Mouse (Mus musculus) midbrain, embryonic 14.5 days (tissue): ENCODE data around the gene Kif3c. TPM values are rescaled to one million over a fixed set of nuclear protein-coding genes. Genes with fewer than 3 reads are reported as not detected.

Experiments used
- ATAC-seq: fragments of 200-750 bp; cut with Nextera tagmentation; 2 replicates; pipeline ENCODE4 v1.8.0; 2017; ENCODE audit warnings: moderate number of reproducible peaks, moderate library complexity; ENCODE audit not compliant: low FRiP score, low TSS enrichment
- DNase-seq: peaks from one replicate; pipeline ENCODE4 v3.0.0-alpha.2; 2015
- H3K27ac ChIP-seq: fragments of 300-500 bp; sonication (generic); replicated peaks from 2 replicates; pipeline ENCODE4 v1.5.1; 2014; ENCODE audit warnings: mild to moderate bottlenecking, low read depth, low read length, moderate library complexity
- H3K27me3 ChIP-seq: fragments of 300-500 bp; sonication (generic); 2 replicates; pipeline ENCODE4 v1.6.1; 2014; ENCODE audit warnings: low read length, control low read depth, mixed read lengths; ENCODE audit not compliant: control insufficient read depth, insufficient read depth
- H3K36me3 ChIP-seq: fragments of 300-500 bp; sonication (generic); 2 replicates; pipeline ENCODE4 v1.6.1; 2014; ENCODE audit warnings: low read length, control low read depth; ENCODE audit not compliant: control insufficient read depth, insufficient read depth
- H3K4me1 ChIP-seq: fragments of 300-500 bp; sonication (generic); 2 replicates; pipeline ENCODE4 v1.6.1; 2014; ENCODE audit warnings: mild to moderate bottlenecking, antibody characterized with exemption, low read length, control low read depth; ENCODE audit not compliant: control insufficient read depth, insufficient read depth
- H3K4me2 ChIP-seq: fragments of 300-500 bp; sonication (generic); 2 replicates; pipeline ENCODE4 v1.6.1; 2014; ENCODE audit warnings: mild to moderate bottlenecking, low read length, moderate library complexity
- H3K4me3 ChIP-seq: fragments of 300-500 bp; sonication (generic); replicated peaks from 2 replicates; pipeline ENCODE4 v1.5.1; 2014; ENCODE audit warnings: low read depth, low read length
- H3K9ac ChIP-seq: fragments of 300-500 bp; sonication (generic); replicated peaks from 2 replicates; pipeline ENCODE4 v1.6.1; 2014; ENCODE audit warnings: mild to moderate bottlenecking, low read length, moderate library complexity
- H3K9me3 ChIP-seq: fragments of 300-500 bp; sonication (generic); 2 replicates; pipeline ENCODE4 v1.6.1; 2016; ENCODE audit warnings: low read length, control low read depth, mixed read lengths; ENCODE audit not compliant: control insufficient read depth
- WGBS: fragments of 180-500 bp; shearing (Covaris S2); extraction: QIAGEN DNeasy Blood & Tissue Kit; methylation state at CpG from one replicate; pipeline ENCODE4 v1.1.7; 2014; 5-methylcytosine and 5-hydroxymethylcytosine counted together
- polyA plus RNA-seq: library from polyadenylated mRNA; unstranded; fragments of >200 nt; fragmentation: Nextera tagmentation; extraction: Ambion mirVana; gene quantifications from 2 replicates; pipeline ENCODE4 v1.2.1, GENCODE M21; 2014

Gene Kif3c
- polyA plus RNA-seq, 1 experiment from 2014 or later = 78.2 TPM

- DNase-seq = no peak
- no peaks in the 10 kb centered on the region for H3K36me3 ChIP-seq
- no peaks in the 10 kb centered on the region for H3K27me3 ChIP-seq
- H3K27ac ChIP-seq = no peak overlapping the region
- H3K9me3 ChIP-seq = no peaks in the 10 kb centered on the region
- H3K4me2 ChIP-seq = no peak overlapping the region
- no peak overlapping the region for H3K4me3 ChIP-seq
- no peaks in the 10 kb centered on the region for H3K4me1 ChIP-seq
- ATAC-seq = no peak
- H3K9ac ChIP-seq = no peak overlapping the region
- 87% methylated on average over 5 of the region's 5 CpGs for WGBS
These were observed 19.9 kb upstream of the Kif3c start for GRCm38 (mm10) chr12:3345038-3345437.

DNA sequence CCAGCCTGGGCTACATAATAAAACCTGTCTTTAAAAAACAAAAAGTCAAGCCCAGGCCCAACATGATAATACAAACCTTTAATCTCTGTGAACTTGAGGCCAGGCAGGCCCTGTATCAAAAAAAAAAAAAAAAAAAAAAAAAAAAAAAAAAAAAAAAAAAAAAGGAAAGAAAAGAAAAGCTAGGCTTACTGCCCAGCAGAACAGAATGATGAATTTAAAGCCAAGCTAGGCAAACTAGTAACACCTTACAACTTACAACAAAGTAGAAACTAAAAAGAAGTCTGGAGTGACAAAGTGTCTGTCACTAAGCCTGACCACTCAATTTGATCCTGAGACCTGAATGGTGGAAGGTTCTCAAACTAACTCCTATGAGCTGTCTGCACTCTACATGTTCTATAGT lies 17.2 kb upstream of the Kif3c start:
- Histone ChIP-seq H3K4me1 (no peaks in the 10 kb centered on the region), H3K36me3 (no peaks in the 10 kb centered on the region), H3K27ac (no peak overlapping the region), H3K9me3 (no peaks in the 10 kb centered on the region), H3K9ac (no peak overlapping the region), H3K27me3 (no peaks in the 10 kb centered on the region), H3K4me2 (no peak overlapping the region), H3K4me3 (no peak overlapping the region)
- no peak for DNase-seq
- ATAC-seq = no peak

DNA sequence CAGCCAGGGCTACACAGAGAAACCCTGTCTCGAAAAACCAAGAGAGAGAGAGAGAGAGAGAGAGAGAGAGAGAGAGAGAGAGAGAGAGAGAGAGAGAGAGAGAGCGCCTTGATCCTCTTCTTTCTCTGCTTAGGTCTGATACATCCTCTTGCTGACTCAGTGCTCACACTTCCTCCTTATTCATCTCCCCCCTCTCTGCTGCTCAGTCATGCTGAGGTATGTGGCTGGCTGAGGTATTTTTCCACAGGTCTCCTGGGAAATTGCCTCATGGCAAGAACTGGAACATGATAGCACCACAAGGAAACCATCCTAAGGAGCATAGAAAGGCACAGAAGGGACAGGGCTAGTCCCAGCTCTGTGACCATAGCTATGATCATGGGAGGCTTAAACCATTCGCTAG lies 15.5 kb upstream of the Kif3c start:
- H3K4me1 ChIP-seq = no peaks in the 10 kb centered on the region
- H3K9ac ChIP-seq = no peak overlapping the region
- no peak overlapping the region for H3K27ac ChIP-seq
- no peak overlapping the region for H3K4me3 ChIP-seq
- ATAC-seq = no peak
- 77% methylated on average over 3 of the region's 3 CpGs for WGBS
- no peaks in the 10 kb centered on the region for H3K9me3 ChIP-seq
- DNase-seq = no peak
- no peak overlapping the region for H3K4me2 ChIP-seq
- no peaks in the 10 kb centered on the region for H3K27me3 ChIP-seq
- no peaks in the 10 kb centered on the region for H3K36me3 ChIP-seq

DNA sequence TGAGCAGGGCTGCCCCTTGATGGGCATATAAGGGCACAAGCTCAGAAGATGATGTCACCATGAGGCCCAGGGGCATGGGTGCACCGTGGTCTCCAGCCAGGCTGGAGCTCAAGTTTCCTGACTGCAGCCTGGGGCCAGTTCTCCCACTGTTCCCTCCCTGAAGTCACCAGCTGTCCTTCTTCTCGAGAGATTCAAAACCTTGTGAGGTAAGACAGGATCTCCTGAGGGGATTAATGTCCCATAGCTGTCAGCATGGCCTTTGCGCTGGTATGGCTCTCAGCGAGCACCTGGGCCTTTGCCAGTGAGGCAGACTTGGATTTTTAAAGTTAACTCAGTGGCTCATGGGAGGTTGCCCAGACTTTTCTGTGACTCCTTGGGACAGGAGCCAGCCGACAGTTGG lies 14.8 kb upstream of the Kif3c start:
- Histone ChIP-seq H3K4me2 (no peak overlapping the region), H3K27ac (no peak overlapping the region), H3K27me3 (no peaks in the 10 kb centered on the region), H3K9ac (no peak overlapping the region), H3K4me1 (no peaks in the 10 kb centered on the region), H3K36me3 (no peaks in the 10 kb centered on the region), H3K9me3 (no peaks in the 10 kb centered on the region), H3K4me3 (no peak overlapping the region)
- ATAC-seq = no peak
- no peak for DNase-seq
- 76% methylated on average over 5 of the region's 5 CpGs for WGBS

- no peak overlapping the region for H3K4me3 ChIP-seq
- ATAC-seq (no peak), DNase-seq (no peak)
- H3K4me2 ChIP-seq = no peak overlapping the region
- no peaks in the 10 kb centered on the region for H3K9me3 ChIP-seq
- no peaks in the 10 kb centered on the region for H3K36me3 ChIP-seq
- H3K4me1 ChIP-seq = no peaks in the 10 kb centered on the region
- H3K27ac ChIP-seq = no peak overlapping the region
- H3K9ac ChIP-seq = no peak overlapping the region
- 82% methylated on average over 6 of the region's 6 CpGs for WGBS
- no peaks in the 10 kb centered on the region for H3K27me3 ChIP-seq
These were observed 12.7 kb upstream of the Kif3c start for GRCm38 (mm10) chr12:3352216-3352615.

- H3K4me3 ChIP-seq = no peak overlapping the region
- 91% methylated on average over 8 of the region's 8 CpGs for WGBS
- no peaks in the 10 kb centered on the region for H3K27me3 ChIP-seq
- DNase-seq = no peak
- H3K27ac ChIP-seq = no peak overlapping the region
- no peaks in the 10 kb centered on the region for H3K36me3 ChIP-seq
- H3K4me1 ChIP-seq = no peaks in the 10 kb centered on the region
- ATAC-seq = no peak
- H3K9me3 ChIP-seq = no peaks in the 10 kb centered on the region
- H3K9ac ChIP-seq = no peak overlapping the region
- H3K4me2 ChIP-seq = no peak overlapping the region
These were observed 9.9 kb upstream of the Kif3c start for GRCm38 (mm10) chr12:3355068-3355467.

DNA sequence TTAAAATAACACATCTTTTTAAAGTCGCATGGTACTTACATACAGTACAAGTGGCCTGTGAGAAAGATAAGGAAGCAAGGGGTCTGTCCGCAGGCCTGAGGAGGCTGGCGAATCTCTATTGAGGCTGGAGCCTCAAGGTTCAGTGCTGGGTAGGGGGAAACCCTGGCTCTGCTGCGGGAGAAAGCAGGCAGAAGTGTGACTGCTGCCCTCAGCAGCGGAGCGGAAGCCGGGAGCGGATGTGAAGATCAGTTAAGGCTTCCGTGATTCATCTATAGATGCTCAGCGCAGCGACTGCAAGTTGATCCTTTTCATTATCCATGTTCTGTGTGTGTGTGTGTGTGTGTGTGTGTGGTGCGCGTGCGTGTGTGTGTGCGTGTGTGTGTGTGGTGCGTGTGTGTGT lies 8.1 kb upstream of the Kif3c start:
- DNase-seq = no peak
- H3K9me3 ChIP-seq = no peaks in the 10 kb centered on the region
- no peaks in the 10 kb centered on the region for H3K4me1 ChIP-seq
- no peaks in the 10 kb centered on the region for H3K36me3 ChIP-seq
- H3K4me3 ChIP-seq = no peak overlapping the region
- no peak overlapping the region for H3K27ac ChIP-seq
- ATAC-seq = no peak
- H3K9ac ChIP-seq = no peak overlapping the region
- H3K4me2 ChIP-seq = no peak overlapping the region
- WGBS = 73% methylated on average over 16 of the region's 16 CpGs
- H3K27me3 ChIP-seq = no peaks in the 10 kb centered on the region

GRCm38 (mm10) chr12:3359302-3359701 lies 5.6 kb upstream of the Kif3c start:
- DNase-seq (peak; percentile 90), ATAC-seq (no peak)
- H3K4me3 ChIP-seq = no peak overlapping the region
- WGBS = 26% methylated on average over 3 of the region's 3 CpGs
- H3K4me1 ChIP-seq = peaks cover under 1% of the 10 kb centered on the region; the same call in 1 of the 2 replicates
- no peaks in the 10 kb centered on the region for H3K27me3 ChIP-seq
- H3K4me2 ChIP-seq = no peak overlapping the region
- no peak overlapping the region for H3K9ac ChIP-seq
- H3K9me3 ChIP-seq = no peaks in the 10 kb centered on the region
- no peak overlapping the region for H3K27ac ChIP-seq
- no peaks in the 10 kb centered on the region for H3K36me3 ChIP-seq

- H3K36me3 ChIP-seq = no peaks in the 10 kb centered on the region
- no peak overlapping the region for H3K4me2 ChIP-seq
- DNase-seq (no peak), ATAC-seq (no peak)
- H3K27ac ChIP-seq = no peak overlapping the region
- no peaks in the 10 kb centered on the region for H3K27me3 ChIP-seq
- H3K4me3 ChIP-seq = no peak overlapping the region
- H3K9ac ChIP-seq = no peak overlapping the region
- WGBS = 91% methylated on average over 2 of the region's 2 CpGs
- H3K9me3 ChIP-seq = no peaks in the 10 kb centered on the region
- peaks cover 4% of the 10 kb centered on the region; the same call in 1 of the 2 replicates for H3K4me1 ChIP-seq
These were observed 4.9 kb upstream of the Kif3c start for GRCm38 (mm10) chr12:3360043-3360442.
